Mouse (Mus musculus) layer of hippocampus, postnatal 10 days (tissue): ENCODE measurements around the gene Baz1b. TPM values are rescaled to one million over a fixed set of nuclear protein-coding genes. Genes with fewer than 3 reads are reported as not detected.
"Not testable (repeated sequence)": the region's sequence is repeated elsewhere in the genome, so short reads cannot be mapped to it uniquely, and the experiment has no call there.

Source experiments
- DNase-seq, 2 experiments: peaks; one replicate each; pipeline ENCODE4 v3.0.0; 2021; ENCODE audit warnings: low spot score in 2 of 2
- total RNA-seq, 2 experiments: library from RNA; stranded (reverse); gene quantifications; 2 replicates each; pipeline ENCODE4 v1.2.3; 2021

The Baz1b gene
- total RNA-seq, 2 experiments from 2014 or later: 47.8 to 51.1 TPM

- no peak for DNase-seq
Measured at GRCm38 (mm10) chr5:135178996-135179395, 8.1 kb upstream of the Baz1b start.

DNA sequence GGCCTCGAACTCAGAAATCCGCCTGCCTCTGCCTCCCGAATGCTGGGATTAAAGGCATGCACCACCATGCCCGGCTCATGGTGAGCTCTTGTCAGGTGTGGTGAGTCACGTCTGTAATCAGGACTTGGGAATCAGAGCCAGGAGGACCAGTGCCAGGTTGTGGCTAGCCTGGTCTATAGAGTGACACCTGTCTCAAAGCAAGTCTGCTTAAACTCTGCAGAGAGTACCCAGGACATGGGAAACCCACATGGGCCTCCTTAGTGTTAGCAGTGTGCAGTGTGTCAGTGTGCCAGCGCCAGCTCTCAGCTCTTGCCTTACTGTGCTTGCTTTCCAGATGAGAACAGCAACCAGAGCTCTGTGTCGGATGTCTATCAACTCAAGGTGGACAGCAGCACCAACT is 7.4 kb upstream of the Baz1b start:
- no peak for DNase-seq

- no peak for DNase-seq
Measured at GRCm38 (mm10) chr5:135180796-135181195, 6.3 kb upstream of the Baz1b start.

DNA sequence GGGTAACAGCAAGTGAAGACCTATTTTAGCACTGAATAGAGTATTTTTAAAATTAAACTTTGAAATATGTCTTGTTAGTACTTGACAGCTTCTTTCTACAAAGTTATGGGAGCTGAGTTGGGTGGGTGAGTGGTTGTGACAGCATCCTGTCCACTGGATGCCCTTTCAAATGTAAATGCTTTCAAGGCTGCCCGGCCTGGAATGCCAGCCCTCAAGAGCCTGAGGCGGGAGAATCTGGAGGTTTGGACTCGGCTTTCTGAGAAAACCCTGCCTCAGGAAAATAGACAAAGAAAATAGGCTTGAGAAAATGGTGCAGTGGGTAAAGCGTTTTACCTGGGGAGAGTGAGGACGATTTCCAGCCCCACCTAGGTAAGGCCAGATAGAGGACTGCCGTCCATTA is 5.3 kb upstream of the Baz1b start:
- no peak for DNase-seq

DNA sequence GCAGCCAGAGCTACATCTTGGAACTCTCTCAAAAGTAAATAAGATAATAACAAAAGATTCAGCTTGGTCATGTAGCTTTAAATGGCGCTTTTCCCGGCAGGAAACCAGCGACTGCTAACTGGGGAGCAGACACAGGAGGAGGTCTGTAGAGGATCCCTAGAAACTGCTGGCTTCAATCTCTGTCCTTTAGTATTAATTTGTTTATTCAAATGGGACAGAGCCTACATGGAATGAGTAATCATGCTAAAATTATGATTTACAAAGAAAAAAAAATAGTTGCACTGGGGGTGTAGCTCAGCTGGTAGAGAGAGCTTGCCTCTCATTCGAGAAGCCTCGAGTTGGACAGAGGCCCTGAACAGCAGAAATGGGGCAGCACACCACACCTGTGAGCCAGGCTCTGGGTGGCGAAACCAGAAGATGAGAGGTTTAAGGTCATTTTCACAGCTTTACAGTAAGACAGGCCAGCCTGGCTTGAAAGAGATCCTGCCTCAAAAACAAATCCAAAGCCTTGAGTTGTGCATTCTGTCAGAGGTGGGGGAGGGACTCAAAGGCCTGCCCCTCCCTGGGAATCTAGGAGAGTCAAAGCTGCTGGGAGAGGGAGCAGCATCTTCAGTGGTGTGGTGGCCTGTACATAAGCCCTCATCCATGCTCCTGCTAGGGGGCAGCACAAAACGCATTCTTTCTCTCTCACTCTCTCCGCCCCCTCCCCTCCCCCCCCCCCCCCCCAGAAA is 3.8 kb upstream of the Baz1b start:
- peak in 1 of 2 experiments; percentile 28 for DNase-seq

DNA sequence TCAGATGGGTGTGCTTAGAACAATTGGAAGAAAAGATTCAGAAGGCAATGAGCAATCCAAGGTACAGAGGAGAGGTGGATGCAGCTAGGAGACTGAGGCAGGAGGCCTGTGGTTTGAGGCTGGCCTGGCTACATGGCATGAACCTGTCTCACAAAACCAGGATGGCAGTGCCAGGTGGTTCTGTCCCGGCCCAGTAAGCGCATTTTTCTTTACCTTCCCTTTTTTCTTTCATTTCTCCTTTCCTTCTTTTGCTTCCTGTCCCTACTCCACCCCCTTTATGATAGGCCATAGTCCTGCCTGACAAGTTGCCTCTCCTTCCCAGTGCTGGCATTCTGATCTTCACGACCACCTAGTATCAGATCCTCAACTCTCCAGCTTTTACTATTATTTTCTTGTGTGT is 2.0 kb upstream of the Baz1b start:
- DNase-seq: no peak

- no peak for DNase-seq
Measured at GRCm38 (mm10) chr5:135185596-135185995, 1.5 kb upstream of the Baz1b start.

- DNase-seq: no peak
Measured at GRCm38 (mm10) chr5:135186231-135186620, 838 bp upstream of the Baz1b start.

- DNase-seq: peak; percentile 39 to 64
Measured at GRCm38 (mm10) chr5:135187349-135188213, 517 bp downstream of the Baz1b start.

- no peak for DNase-seq
Measured at GRCm38 (mm10) chr5:135188214-135188554, 1.1 kb downstream of the Baz1b start.

- DNase-seq: no peak
Measured at GRCm38 (mm10) chr5:135189281-135190022, 2.4 kb downstream of the Baz1b start.

GRCm38 (mm10) chr5:135191620-135192019 is 4.6 kb downstream of the Baz1b start:
- DNase-seq: peak; percentile 72 to 79

- no peak for DNase-seq
Measured at GRCm38 (mm10) chr5:135192431-135192830, 5.4 kb downstream of the Baz1b start.

- DNase-seq: no peak
Measured at GRCm38 (mm10) chr5:135196367-135196766, 9.3 kb downstream of the Baz1b start.

GRCm38 (mm10) chr5:135202763-135203162 is 15.7 kb downstream of the Baz1b start:
- DNase-seq: no peak

DNA sequence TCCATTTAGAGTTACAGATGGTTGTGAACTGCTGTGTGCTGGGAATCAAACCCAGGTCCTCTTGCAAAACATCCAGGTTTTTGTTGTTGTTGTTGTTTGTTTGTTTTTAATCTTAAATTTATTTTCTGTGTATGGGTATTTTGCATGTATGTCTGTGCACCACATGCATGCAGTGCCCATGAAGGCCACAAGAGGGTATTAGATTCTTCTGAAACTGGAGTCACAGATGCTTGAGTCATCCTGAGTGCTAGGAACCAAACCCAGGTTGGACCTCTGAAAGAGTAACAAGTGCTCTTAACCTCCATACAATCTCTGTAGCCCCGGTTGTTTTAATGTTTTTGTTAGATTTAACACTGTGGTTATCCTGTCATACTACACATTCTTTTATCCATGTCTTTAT is 21.1 kb downstream of the Baz1b start:
- DNase-seq: no peak

GRCm38 (mm10) chr5:135216871-135217270 is 29.8 kb downstream of the Baz1b start:
- no peak for DNase-seq

GRCm38 (mm10) chr5:135220941-135221340 is 33.9 kb downstream of the Baz1b start:
- no peak for DNase-seq

- DNase-seq: no peak
Measured at GRCm38 (mm10) chr5:135222066-135222465, 35.0 kb downstream of the Baz1b start.

- DNase-seq: no peak
Measured at GRCm38 (mm10) chr5:135224169-135224568, 37.1 kb downstream of the Baz1b start.

GRCm38 (mm10) chr5:135225879-135226278 is 38.8 kb downstream of the Baz1b start:
- not testable (repeated sequence) for DNase-seq

DNA sequence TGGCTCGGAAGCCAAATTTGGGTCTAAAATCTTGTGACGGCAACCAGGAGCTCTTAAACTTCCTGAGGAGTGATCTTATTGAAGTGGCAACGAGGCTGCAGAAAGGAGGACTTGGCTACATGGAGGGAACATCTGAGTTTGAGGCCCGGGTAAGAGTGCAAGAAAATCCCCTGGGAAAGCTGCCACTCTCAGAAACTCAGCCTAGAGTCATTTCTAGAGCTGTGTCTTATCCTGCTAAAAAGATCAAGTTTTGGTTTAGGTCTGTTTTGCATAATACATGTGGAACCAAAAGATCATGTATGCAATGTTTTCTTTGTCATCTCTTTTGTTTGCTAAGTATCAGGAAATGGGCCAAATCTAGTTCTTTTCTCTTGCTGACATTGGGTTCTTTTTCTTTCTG is 43.1 kb downstream of the Baz1b start:
- no peak for DNase-seq
